Mouse (Mus musculus): ENCODE data around the gene Sema7a.

DNA sequence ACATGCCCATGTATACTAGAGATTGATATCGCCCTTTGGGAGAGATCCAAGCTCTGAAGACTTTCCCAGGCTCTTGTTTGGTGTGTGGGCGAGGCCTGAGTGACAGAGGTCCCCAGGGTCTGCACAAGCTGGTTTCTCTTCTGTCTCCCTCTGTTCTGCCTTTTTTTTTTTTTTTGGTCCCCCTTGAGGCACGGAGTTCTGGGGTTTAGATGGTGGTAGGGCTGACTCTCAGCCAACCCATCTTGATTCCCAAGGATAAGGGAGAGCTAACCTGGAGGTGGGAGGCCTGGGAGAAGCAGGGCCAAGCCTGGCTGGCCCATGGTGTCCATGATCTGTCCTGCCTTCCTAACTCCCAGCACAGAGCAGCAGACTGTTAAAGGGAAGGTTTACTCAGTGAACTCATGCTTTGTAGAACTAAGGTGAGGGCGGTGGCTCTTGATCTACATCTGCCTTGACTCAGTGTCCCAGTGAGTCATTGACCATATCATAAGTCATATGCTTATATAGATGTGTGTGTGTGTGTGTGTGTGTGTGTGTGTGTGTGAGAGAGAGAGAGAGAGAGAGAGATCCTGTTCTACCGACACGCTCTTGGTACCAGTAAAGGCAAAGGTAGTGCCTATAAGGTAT, 33.6 kb downstream of the Sema7a start:
- TF ChIP-seq CTCF (IDR thresholded peaks at IDR 0.05; ENCODE audit: control insufficient read depth, insufficient read depth, low read length) (no peak), POLR2A (IDR thresholded peaks at IDR 0.05; ENCODE audit: borderline replicate concordance, control insufficient read depth, low read depth, low read length) (no peak)

Measured in bone marrow, adult 2 months (tissue).